ENCODE assay signal across 14 mouse cellular contexts in genomic region chr4:145546477-145546876, GRCm38 (mm10). TPM values are rescaled to one million over a fixed set of nuclear protein-coding genes. Genes with fewer than 3 reads are reported as not detected.
DNase-seq lines count a peak whose midpoint lies in the region; ATAC-seq and TF ChIP-seq lines count a peak whose summit lies in the region.
"Not testable (repeated sequence)": the region's sequence is repeated elsewhere in the genome, so short reads cannot be mapped to it uniquely, and the experiment has no call there.
"Had no signal": no experiment of that assay in that cellular context is flagged by ENCODE, and none has a peak within 500 bp of the region (broad histone marks: within the 10 kb centered on the region; RNA-seq: fewer than 3 reads in every experiment).

No protein-coding gene starts in this region.

- not testable (repeated sequence) for TF ChIP-seq CTCF in Patski (IDR thresholded peaks at IDR 0.05); midbrain, postnatal 0 days (IDR thresholded peaks at IDR 0.05)

- H3K27me3 ChIP-seq in Patski; heart, embryonic 14.5 days (ENCODE audit: control insufficient read depth, insufficient read depth, low read length); liver, embryonic 11.5 days (replicated peaks; ENCODE audit: control insufficient read depth, insufficient read depth, low read length); midbrain, postnatal 0 days (ENCODE audit: insufficient read depth, low read length); stomach, embryonic 16.5 days (ENCODE audit: control insufficient read depth, insufficient read depth, low read length): not testable (repeated sequence)

- not testable (repeated sequence) for DNase-seq in Patski (ENCODE audit: low read depth, low spot score); liver, embryonic 11.5 days (ENCODE audit: low spot score); midbrain, postnatal 0 days (ENCODE audit: low spot score)

- H3K4me3 ChIP-seq in heart, embryonic 14.5 days (ENCODE audit: control insufficient read depth in 1 of 2, insufficient read depth in 1 of 2, low read depth in 1 of 2, low read length in 2 of 2); liver, embryonic 11.5 days (ENCODE audit: low read depth, low read length); midbrain, postnatal 0 days (ENCODE audit: low read depth, low read length); stomach, embryonic 16.5 days (replicated peaks; ENCODE audit: low read length): not testable (repeated sequence)

- not testable (repeated sequence) for H3K9ac ChIP-seq in heart, embryonic 14.5 days (ENCODE audit: low read length); liver, embryonic 11.5 days (ENCODE audit: low read depth, low read length); midbrain, postnatal 0 days (replicated peaks; ENCODE audit: low read length, poor library complexity, severe bottlenecking); stomach, embryonic 16.5 days (ENCODE audit: low read length)

- not testable (repeated sequence) for H3K4me1 ChIP-seq in heart, embryonic 14.5 days (ENCODE audit: control insufficient read depth in 2 of 2, insufficient read depth in 2 of 2, low read length in 2 of 2); liver, embryonic 11.5 days (replicated peaks; ENCODE audit: control insufficient read depth, insufficient read depth, low read length); midbrain, postnatal 0 days (ENCODE audit: insufficient read depth, low read length); stomach, embryonic 16.5 days (ENCODE audit: control insufficient read depth, insufficient read depth, low read length)

- in situ Hi-C loops in Patski (cut with MboI; ENCODE audit: low pct_unique_long_range_greater_than_20kb) = loop anchor here (25.0 kb wide), 1 partner anchor 1791 kb away; no protein-coding TSS in a partner anchor

- not testable (repeated sequence) for H3K27ac ChIP-seq in heart, embryonic 14.5 days (replicated peaks in 1 of 2; ENCODE audit: control insufficient read depth in 1 of 2, insufficient read depth in 1 of 2, low read depth in 2 of 2, low read length in 2 of 2); liver, embryonic 11.5 days (ENCODE audit: low read depth, low read length); midbrain, postnatal 0 days (ENCODE audit: low read depth, low read length); stomach, embryonic 16.5 days (ENCODE audit: low read length)

- POLR2A ChIA-PET in Patski (lab: Charles Lee) = not testable (repeated sequence)

- H3K4me2 ChIP-seq in heart, embryonic 14.5 days (ENCODE audit: low read length); liver, embryonic 11.5 days; midbrain, postnatal 0 days (ENCODE audit: low read depth, low read length, poor library complexity, severe bottlenecking); stomach, embryonic 16.5 days (ENCODE audit: low read depth, low read length): not testable (repeated sequence)

- H3K9me3 ChIP-seq in heart, embryonic 14.5 days (ENCODE audit: control insufficient read depth, low read length) = peaks cover 17% of the 10 kb centered on the region; the same call in 1 of the 2 replicates
- not testable (repeated sequence) for H3K9me3 ChIP-seq in liver, embryonic 11.5 days (ENCODE audit: control insufficient read depth, low read length); stomach, embryonic 16.5 days (replicated peaks; ENCODE audit: control insufficient read depth, low read length)
- peaks cover 23% of the 10 kb centered on the region for H3K9me3 ChIP-seq in midbrain, postnatal 0 days (ENCODE audit: low read length)

- peak; percentile 31 for ATAC-seq in Patski
- ATAC-seq in erythroid progenitor cell, adult 5-6 weeks (replicated peaks; ENCODE audit: low FRiP score, poor library complexity, severe bottlenecking) = 0 out of 2 replicates have a peak, but pooled peaks have one; percentile 49
- ATAC-seq in heart, embryonic 14.5 days (ENCODE audit: insufficient number of reproducible peaks, insufficient read depth, low FRiP score, low read depth) = 0 out of 2 replicates have a peak, but pooled peaks have one; percentile 56
- peak; percentile 58 for ATAC-seq in liver, embryonic 11.5 days (replicated peaks; ENCODE audit: low FRiP score)
- ATAC-seq in megakaryocyte, adult 5-6 weeks (ENCODE audit: poor library complexity, severe bottlenecking) = peak; percentile 60; the same call in 1 of the 2 replicates
- peak; percentile 31; the same call in 1 of the 2 replicates for ATAC-seq in midbrain, postnatal 0 days (ENCODE audit: low FRiP score)
- ATAC-seq in stomach, embryonic 16.5 days (ENCODE audit: insufficient read depth, low FRiP score) = peak; percentile 53; the same call in 1 of the 2 replicates

- CTCF ChIA-PET in Patski (lab: Charles Lee) = not testable (repeated sequence)

- 85% methylated on average over 3 of the region's 3 CpGs for WGBS in heart, embryonic 14.5 days
- WGBS in liver, embryonic 11.5 days = 80% methylated on average over 3 of the region's 3 CpGs
- WGBS in midbrain, postnatal 0 days = 87% methylated on average over 3 of the region's 3 CpGs
- 86% methylated on average over 3 of the region's 3 CpGs for WGBS in stomach, embryonic 16.5 days

- H3K36me3 ChIP-seq in heart, embryonic 14.5 days (ENCODE audit: control insufficient read depth, insufficient read depth, low read length); liver, embryonic 11.5 days (ENCODE audit: control insufficient read depth, insufficient read depth, low read length); midbrain, postnatal 0 days (ENCODE audit: insufficient read depth, low read length); stomach, embryonic 16.5 days (ENCODE audit: control insufficient read depth, insufficient read depth, low read length): not testable (repeated sequence)

RNA-seq across cellular contexts. Expression of gene Zfp990, which starts 35.9 kb away (rescaled TPM):
- polyA plus RNA-seq in Patski (2021) = 0.36 TPM
- not detected in 2 replicates for total RNA-seq in erythroid progenitor cell, adult 5-6 weeks (2015; ENCODE audit: low replicate concordance)
- total RNA-seq in erythroid progenitor cell, adult 5-6 weeks (2017; ENCODE audit: low replicate concordance) = not detected in 2 replicates
- not detected in 2 replicates for polyA plus RNA-seq in heart, embryonic 14.5 days (2014; fragmentation: Nextera tagmentation; extraction: Ambion mirVana)
- polyA plus RNA-seq in liver, embryonic 11.5 days (2014; fragmentation: Nextera tagmentation; extraction: Ambion mirVana) = 0.12 and 0.23 TPM in 2 replicates
- 0.25 TPM in 1 of 2 replicates, not detected in the other for total RNA-seq in megakaryocyte, adult 5-6 weeks (2015)
- not detected in 2 replicates for total RNA-seq in megakaryocyte, adult 5-6 weeks (2017)
- total RNA-seq in midbrain, postnatal 0 days (2014; rRNA removed) = 0.28 TPM in 1 of 2 replicates, not detected in the other
- polyA plus RNA-seq in midbrain, postnatal 0 days (2015; fragmentation: Nextera tagmentation; extraction: Ambion mirVana) = 0.05 and 0.09 TPM in 2 replicates
- 0.06 and 0.07 TPM in 2 replicates for polyA plus RNA-seq in stomach, embryonic 16.5 days (2015; fragmentation: Nextera tagmentation; extraction: Ambion mirVana)
- total RNA-seq: gastrocnemius, adult 18-20 months; hindbrain, postnatal 0 days had no signal
- polyA plus RNA-seq: embryonic facial prominence, embryonic 11.5 days; embryonic facial prominence, embryonic 14.5 days; forebrain, embryonic 13.5 days; forebrain, embryonic 16.5 days; heart, embryonic 15.5 days had no signal

RNA-seq across cellular contexts. Expression of gene Gm13212, which starts 38.5 kb away (rescaled TPM):
- polyA plus RNA-seq in Patski (2021) = not detected
- 11.3 and 11.9 TPM in 2 replicates for total RNA-seq in erythroid progenitor cell, adult 5-6 weeks (2015; ENCODE audit: low replicate concordance)
- 0.30 and 5.6 TPM in 2 replicates for total RNA-seq in erythroid progenitor cell, adult 5-6 weeks (2017; ENCODE audit: low replicate concordance)
- polyA plus RNA-seq in heart, embryonic 14.5 days (2014; fragmentation: Nextera tagmentation; extraction: Ambion mirVana) = 4.9 and 6.6 TPM in 2 replicates
- polyA plus RNA-seq in liver, embryonic 11.5 days (2014; fragmentation: Nextera tagmentation; extraction: Ambion mirVana) = 5.0 and 5.9 TPM in 2 replicates
- total RNA-seq in megakaryocyte, adult 5-6 weeks (2015) = 51.3 and 52.4 TPM in 2 replicates
- 19.3 and 20.9 TPM in 2 replicates for total RNA-seq in megakaryocyte, adult 5-6 weeks (2017)
- 0.66 TPM in 1 of 2 replicates, not detected in the other for total RNA-seq in midbrain, postnatal 0 days (2014; rRNA removed)
- 0.06 and 0.20 TPM in 2 replicates for polyA plus RNA-seq in midbrain, postnatal 0 days (2015; fragmentation: Nextera tagmentation; extraction: Ambion mirVana)
- 1.4 and 1.8 TPM in 2 replicates for polyA plus RNA-seq in stomach, embryonic 16.5 days (2015; fragmentation: Nextera tagmentation; extraction: Ambion mirVana)
- total RNA-seq: hindbrain, postnatal 0 days had no signal
